Mouse (Mus musculus): ENCODE measurements around the gene Egln2. TPM values are rescaled to one million over a fixed set of nuclear protein-coding genes. Genes with fewer than 3 reads are reported as not detected.

Egln2 gene
- polyA plus RNA-seq, 1 experiment from 2014 or later, result 107 TPM

GRCm38 (mm10) chr7:27159256-27159655 is 7.3 kb downstream of the Egln2 start:
- no peak overlapping the region for H3K27ac ChIP-seq (replicated peaks)
- H3K9ac ChIP-seq (replicated peaks), result no peak overlapping the region
- no peaks in the 10 kb centered on the region for H3K27me3 ChIP-seq
- H3K4me1 ChIP-seq, result peaks cover 48% of the 10 kb centered on the region
- H3K4me3 ChIP-seq, result no peak overlapping the region
- ATAC-seq (replicated peaks), result no peak
- 96% methylated on average over 6 of the region's 6 CpGs for WGBS
- no peak overlapping the region for H3K4me2 ChIP-seq (replicated peaks)
- H3K9me3 ChIP-seq, result no peaks in the 10 kb centered on the region
- H3K36me3 ChIP-seq, result peaks cover 31% of the 10 kb centered on the region

- peaks cover 37% of the 10 kb centered on the region for H3K4me1 ChIP-seq
- no peak overlapping the region for H3K27ac ChIP-seq (replicated peaks)
- peaks cover 31% of the 10 kb centered on the region for H3K36me3 ChIP-seq
- no peak for ATAC-seq (replicated peaks)
- H3K4me2 ChIP-seq (replicated peaks), result no peak overlapping the region
- H3K4me3 ChIP-seq, result no peak overlapping the region
- H3K27me3 ChIP-seq, result no peaks in the 10 kb centered on the region
- 93% methylated on average over 9 of the region's 9 CpGs for WGBS
- no peaks in the 10 kb centered on the region for H3K9me3 ChIP-seq
- H3K9ac ChIP-seq (replicated peaks), result no peak overlapping the region
Measured at GRCm38 (mm10) chr7:27158171-27158570, 8.4 kb downstream of the Egln2 start.

- no peaks in the 10 kb centered on the region for H3K9me3 ChIP-seq
- H3K27ac ChIP-seq (replicated peaks), result no peak overlapping the region
- H3K4me3 ChIP-seq, result no peak overlapping the region
- ATAC-seq (replicated peaks), result no peak
- H3K27me3 ChIP-seq, result no peaks in the 10 kb centered on the region
- 81% methylated on average over 12 of the region's 13 CpGs for WGBS
- no peak overlapping the region for H3K4me2 ChIP-seq (replicated peaks)
- peaks cover 26% of the 10 kb centered on the region for H3K36me3 ChIP-seq
- peaks cover 16% of the 10 kb centered on the region for H3K4me1 ChIP-seq
- H3K9ac ChIP-seq (replicated peaks), result no peak overlapping the region
Measured at GRCm38 (mm10) chr7:27156005-27156404, 10.6 kb downstream of the Egln2 start.

- WGBS, result 56% methylated on average over 10 of the region's 10 CpGs
- no peak for ATAC-seq (replicated peaks)
- Histone ChIP-seq H3K9me3 (no peaks in the 10 kb centered on the region), H3K9ac (replicated peaks) (no peak within 1 kb of the TSS), H3K27ac (replicated peaks) (no peak within 1 kb of the TSS), H3K4me3 (no peak within 1 kb of the TSS), H3K36me3 (peaks cover 12% of the 10 kb centered on the region), H3K4me1 (no peaks in the 10 kb centered on the region), H3K4me2 (replicated peaks) (no peak within 1 kb of the TSS), H3K27me3 (no peaks in the 10 kb centered on the region)
Measured at GRCm38 (mm10) chr7:27153205-27153764, 13.3 kb downstream of the Egln2 start, which contains the start of gene Cyp2t4. TSS of gene Cyp2t4 (plus strand) at chr7:27153714.

- no peaks in the 10 kb centered on the region for H3K27me3 ChIP-seq
- no peak overlapping the region for H3K27ac ChIP-seq (replicated peaks)
- H3K4me2 ChIP-seq (replicated peaks), result no peak overlapping the region
- WGBS, result 62% methylated on average over 8 of the region's 8 CpGs
- H3K4me3 ChIP-seq, result no peak overlapping the region
- H3K9ac ChIP-seq (replicated peaks), result no peak overlapping the region
- H3K36me3 ChIP-seq, result no peaks in the 10 kb centered on the region
- no peak for ATAC-seq (replicated peaks)
- H3K9me3 ChIP-seq, result no peaks in the 10 kb centered on the region
- H3K4me1 ChIP-seq, result no peaks in the 10 kb centered on the region
Measured at GRCm38 (mm10) chr7:27136410-27136996, 30.1 kb downstream of the Egln2 start.

- Histone ChIP-seq H3K4me2 (replicated peaks) (no peak overlapping the region), H3K9ac (replicated peaks) (no peak overlapping the region), H3K36me3 (no peaks in the 10 kb centered on the region), H3K27ac (replicated peaks) (no peak overlapping the region), H3K4me3 (no peak overlapping the region), H3K9me3 (no peaks in the 10 kb centered on the region), H3K4me1 (no peaks in the 10 kb centered on the region), H3K27me3 (no peaks in the 10 kb centered on the region)
- ATAC-seq (replicated peaks), result no peak
- 82% methylated on average over 4 of the region's 4 CpGs for WGBS
Measured at GRCm38 (mm10) chr7:27133757-27134156, 32.8 kb downstream of the Egln2 start.

GRCm38 (mm10) chr7:27133156-27133555 is 33.4 kb downstream of the Egln2 start:
- Histone ChIP-seq H3K36me3 (no peaks in the 10 kb centered on the region), H3K4me1 (no peaks in the 10 kb centered on the region), H3K27me3 (no peaks in the 10 kb centered on the region), H3K27ac (replicated peaks) (no peak overlapping the region), H3K9me3 (no peaks in the 10 kb centered on the region), H3K4me2 (replicated peaks) (no peak overlapping the region), H3K4me3 (no peak overlapping the region), H3K9ac (replicated peaks) (no peak overlapping the region)
- 74% methylated on average over 12 of the region's 12 CpGs for WGBS
- ATAC-seq (replicated peaks), result no peak

- WGBS, result 17% methylated on average over 10 of the region's 10 CpGs
- Histone ChIP-seq H3K27ac (replicated peaks) (no peak overlapping the region), H3K4me2 (replicated peaks) (no peak overlapping the region), H3K4me3 (no peak overlapping the region), H3K9me3 (no peaks in the 10 kb centered on the region), H3K36me3 (no peaks in the 10 kb centered on the region), H3K27me3 (no peaks in the 10 kb centered on the region), H3K4me1 (no peaks in the 10 kb centered on the region), H3K9ac (replicated peaks) (no peak overlapping the region)
- ATAC-seq (replicated peaks), result no peak
Measured at GRCm38 (mm10) chr7:27132588-27132987, 34.0 kb downstream of the Egln2 start.

- no peaks in the 10 kb centered on the region for H3K27me3 ChIP-seq
- H3K36me3 ChIP-seq, result no peaks in the 10 kb centered on the region
- ATAC-seq (replicated peaks), result no peak
- H3K4me1 ChIP-seq, result no peaks in the 10 kb centered on the region
- H3K4me3 ChIP-seq, result no peak overlapping the region
- H3K9me3 ChIP-seq, result no peaks in the 10 kb centered on the region
- no peak overlapping the region for H3K27ac ChIP-seq (replicated peaks)
- WGBS, result 63% methylated on average over 2 of the region's 2 CpGs
- no peak overlapping the region for H3K9ac ChIP-seq (replicated peaks)
- no peak overlapping the region for H3K4me2 ChIP-seq (replicated peaks)
Measured at GRCm38 (mm10) chr7:27131387-27131786, 35.2 kb downstream of the Egln2 start.

GRCm38 (mm10) chr7:27130521-27131370 is 35.9 kb downstream of the Egln2 start:
- no peak overlapping the region for H3K4me3 ChIP-seq
- no peak for ATAC-seq (replicated peaks)
- 89% methylated on average over 22 of the region's 22 CpGs for WGBS

GRCm38 (mm10) chr7:27129811-27130210 is 36.8 kb downstream of the Egln2 start:
- H3K27ac ChIP-seq (replicated peaks), result no peak overlapping the region
- H3K4me2 ChIP-seq (replicated peaks), result no peak overlapping the region
- no peaks in the 10 kb centered on the region for H3K27me3 ChIP-seq
- H3K9ac ChIP-seq (replicated peaks), result no peak overlapping the region
- H3K36me3 ChIP-seq, result no peaks in the 10 kb centered on the region
- 92% methylated on average over 12 of the region's 12 CpGs for WGBS
- no peak overlapping the region for H3K4me3 ChIP-seq
- no peaks in the 10 kb centered on the region for H3K9me3 ChIP-seq
- H3K4me1 ChIP-seq, result no peaks in the 10 kb centered on the region
- ATAC-seq (replicated peaks), result no peak

More at GRCm38 (mm10) chr7:27130521-27131370, 35.9 kb downstream of the Egln2 start:
- H3K27me3 ChIP-seq, result no peaks in the 10 kb centered on the region
- H3K4me2 ChIP-seq (replicated peaks), result no peak overlapping the region
- no peaks in the 10 kb centered on the region for H3K4me1 ChIP-seq
- no peaks in the 10 kb centered on the region for H3K9me3 ChIP-seq
- H3K36me3 ChIP-seq, result no peaks in the 10 kb centered on the region
- H3K27ac ChIP-seq (replicated peaks), result no peak overlapping the region
- no peak overlapping the region for H3K9ac ChIP-seq (replicated peaks)

- 92% methylated on average over 13 of the region's 13 CpGs for WGBS
- Histone ChIP-seq H3K27ac (replicated peaks) (no peak overlapping the region), H3K27me3 (no peaks in the 10 kb centered on the region), H3K4me3 (no peak overlapping the region), H3K4me2 (replicated peaks) (no peak overlapping the region), H3K36me3 (no peaks in the 10 kb centered on the region), H3K9ac (replicated peaks) (no peak overlapping the region), H3K4me1 (no peaks in the 10 kb centered on the region), H3K9me3 (no peaks in the 10 kb centered on the region)
- ATAC-seq (replicated peaks), result no peak
Measured at GRCm38 (mm10) chr7:27128946-27129345, 37.7 kb downstream of the Egln2 start.
